Mouse (Mus musculus) embryonic facial prominence, embryonic 14.5 days (tissue): Measurements from ENCODE around the gene Hoxc9. TPM values are rescaled to one million over a fixed set of nuclear protein-coding genes. Genes with fewer than 3 reads are reported as not detected.

Experiments
- ATAC-seq: fragments of 200-750 bp; cut with Nextera tagmentation; 2 replicates; pipeline ENCODE4 v1.8.0; 2017; ENCODE audit warnings: low read depth, moderate number of reproducible peaks, moderate TSS enrichment
- DNase-seq: peaks from one replicate; pipeline ENCODE4 v3.0.0-alpha.2; 2015; ENCODE audit warnings: low spot score
- H3K27ac ChIP-seq: fragments of 300-500 bp; sonication (generic); replicated peaks from 2 replicates; pipeline ENCODE4 v1.5.1; 2014; ENCODE audit warnings: low read depth, mild to moderate bottlenecking, low read length, moderate library complexity
- H3K27me3 ChIP-seq: fragments of 300-500 bp; sonication (generic); replicated peaks from 2 replicates; pipeline ENCODE4 v1.6.1; 2014; ENCODE audit warnings: low read length; ENCODE audit not compliant: control insufficient read depth, insufficient read depth
- H3K36me3 ChIP-seq: fragments of 300-500 bp; sonication (generic); 2 replicates; pipeline ENCODE4 v1.6.1; 2014; ENCODE audit warnings: low read length, mixed read lengths; ENCODE audit not compliant: control insufficient read depth, insufficient read depth
- H3K4me1 ChIP-seq: fragments of 300-500 bp; sonication (generic); 2 replicates; pipeline ENCODE4 v1.6.1; 2014; ENCODE audit warnings: antibody characterized with exemption, low read length; ENCODE audit not compliant: control insufficient read depth, insufficient read depth
- H3K4me2 ChIP-seq: fragments of 300-500 bp; sonication (generic); 2 replicates; pipeline ENCODE4 v1.6.1; 2014; ENCODE audit warnings: low read depth, mild to moderate bottlenecking, low read length, moderate library complexity, mixed read lengths
- H3K4me3 ChIP-seq: fragments of 300-500 bp; sonication (generic); 2 replicates; pipeline ENCODE4 v1.5.1; 2014; ENCODE audit warnings: low read depth, mild to moderate bottlenecking, low read length
- H3K9ac ChIP-seq: fragments of 300-500 bp; sonication (generic); 2 replicates; pipeline ENCODE4 v1.6.1; 2014; ENCODE audit warnings: low read depth, mild to moderate bottlenecking, low read length, moderate library complexity, mixed read lengths
- H3K9me3 ChIP-seq: fragments of 300-500 bp; sonication (generic); 2 replicates; pipeline ENCODE4 v1.6.1; 2016; ENCODE audit warnings: low read length; ENCODE audit not compliant: control insufficient read depth
- whole genome bisulfite sequencing: fragments of 180-500 bp; shearing (Covaris S2); extraction: QIAGEN DNeasy Blood & Tissue Kit; methylation state at CpG from one replicate; pipeline ENCODE4 v1.1.7; 2014; 5-methylcytosine and 5-hydroxymethylcytosine counted together
- polyA plus RNA-seq: library from polyadenylated mRNA; unstranded; fragments of >200 nt; fragmentation: Nextera tagmentation; extraction: Ambion mirVana; gene quantifications from 2 replicates; pipeline ENCODE4 v1.2.1, GENCODE M21; 2014

Hoxc9 gene
- polyA plus RNA-seq, 1 experiment from 2014 or later: not detected

DNA sequence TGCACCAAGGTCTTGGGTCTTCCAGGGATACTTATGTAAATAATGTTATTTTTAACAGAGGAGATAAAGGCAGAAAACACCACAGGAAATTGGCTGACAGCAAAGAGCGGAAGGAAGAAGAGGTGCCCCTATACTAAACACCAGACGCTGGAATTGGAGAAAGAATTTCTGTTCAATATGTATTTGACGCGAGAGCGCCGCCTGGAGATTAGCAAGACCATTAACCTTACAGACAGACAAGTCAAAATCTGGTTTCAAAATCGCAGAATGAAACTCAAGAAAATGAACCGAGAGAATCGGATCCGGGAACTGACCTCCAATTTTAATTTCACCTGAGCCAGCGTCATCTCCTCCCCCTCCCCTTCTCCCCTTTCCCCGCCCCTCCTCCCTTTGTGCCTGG, 5.5 kb upstream of the Hoxc9 start:
- Histone ChIP-seq H3K36me3 (no peaks in the 10 kb centered on the region), H3K27me3 (peaks cover 99% of the 10 kb centered on the region), H3K9me3 (no peaks in the 10 kb centered on the region), H3K4me1 (no peaks in the 10 kb centered on the region), H3K4me3 (no peak overlapping the region), H3K4me2 (no peak overlapping the region), H3K27ac (no peak overlapping the region), H3K9ac (no peak overlapping the region)
- peak; percentile 41 for DNase-seq
- ATAC-seq: no peak
- WGBS: under 1% methylated on average over 12 of the region's 12 CpGs

DNA sequence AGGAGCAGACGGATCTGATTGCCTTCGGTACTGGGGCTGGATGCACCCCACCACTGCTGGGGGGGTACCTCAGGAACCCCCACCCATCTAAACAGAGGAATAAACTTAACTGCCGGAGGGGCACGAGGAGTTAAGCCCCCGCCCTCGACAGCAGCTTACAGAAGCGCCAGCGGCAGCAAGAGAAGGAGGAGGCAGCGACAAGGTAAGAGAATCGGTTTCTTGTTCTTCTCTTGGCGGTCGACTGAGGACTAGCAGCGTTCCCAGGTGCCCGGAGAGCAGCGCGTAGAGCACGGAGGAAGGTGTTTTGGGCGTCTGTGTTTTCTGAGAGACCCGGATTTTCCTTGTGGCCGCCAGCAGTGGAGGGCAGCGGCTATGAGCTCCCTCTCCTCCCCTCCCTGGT, 4.0 kb upstream of the Hoxc9 start:
- H3K27me3 ChIP-seq: peaks cover 99% of the 10 kb centered on the region
- DNase-seq (no peak), ATAC-seq (no peak)
- no peak overlapping the region for H3K4me3 ChIP-seq
- H3K9me3 ChIP-seq: no peaks in the 10 kb centered on the region
- no peak overlapping the region for H3K4me2 ChIP-seq
- H3K4me1 ChIP-seq: no peaks in the 10 kb centered on the region
- no peak overlapping the region for H3K9ac ChIP-seq
- no peaks in the 10 kb centered on the region for H3K36me3 ChIP-seq
- no peak overlapping the region for H3K27ac ChIP-seq
- 0% methylated on average over 14 of the region's 21 CpGs for WGBS

DNA sequence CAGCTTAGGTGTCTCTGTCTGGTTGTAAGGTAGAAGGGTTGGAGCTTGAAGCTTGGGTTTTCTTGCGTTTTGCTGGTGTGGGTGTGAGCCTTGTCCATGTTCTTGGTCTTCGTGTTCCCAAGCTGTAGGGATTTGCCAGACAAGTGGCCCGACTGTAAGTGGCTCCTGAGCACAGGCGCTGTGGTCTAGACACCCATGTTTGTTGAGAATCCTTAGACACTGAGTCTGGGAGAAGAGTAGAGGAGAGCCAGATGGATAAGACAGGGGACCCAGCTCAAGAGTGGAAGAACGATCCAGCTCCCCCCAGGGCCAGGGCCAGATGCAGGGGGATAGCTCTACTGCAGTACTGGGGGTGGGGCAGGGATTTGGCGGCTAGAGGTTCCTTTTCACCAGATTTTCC, 3.5 kb upstream of the Hoxc9 start:
- WGBS: 2% methylated on average over 6 of the region's 6 CpGs
- Histone ChIP-seq H3K4me3 (no peak overlapping the region), H3K4me2 (no peak overlapping the region), H3K9ac (no peak overlapping the region), H3K27ac (no peak overlapping the region), H3K27me3 (peaks cover 99% of the 10 kb centered on the region), H3K4me1 (no peaks in the 10 kb centered on the region), H3K9me3 (no peaks in the 10 kb centered on the region), H3K36me3 (no peaks in the 10 kb centered on the region)
- ATAC-seq (no peak), DNase-seq (no peak)

DNA sequence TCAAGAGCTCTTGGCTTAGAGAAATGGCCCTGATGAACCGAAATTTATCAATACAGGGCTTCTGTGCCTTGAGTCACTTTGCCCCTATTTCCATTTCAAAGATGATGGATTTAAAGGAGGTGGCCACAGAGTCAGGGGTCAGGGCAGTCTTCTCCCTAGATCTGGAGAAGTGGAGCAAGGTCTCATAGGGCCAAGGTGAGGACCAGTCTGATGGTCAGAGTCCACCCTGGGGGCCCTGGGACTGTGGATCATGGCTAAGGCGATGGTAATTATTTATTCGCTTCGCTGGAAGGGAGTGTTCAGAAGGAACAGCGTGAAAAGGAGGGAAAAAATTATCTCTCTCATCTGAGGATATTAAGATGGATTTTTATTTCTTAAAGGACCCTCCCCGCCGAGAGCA, 1.2 kb upstream of the Hoxc9 start:
- WGBS: 7% methylated on average over 7 of the region's 7 CpGs
- no peaks in the 10 kb centered on the region for H3K9me3 ChIP-seq
- no peak overlapping the region for H3K9ac ChIP-seq
- no peaks in the 10 kb centered on the region for H3K4me1 ChIP-seq
- no peak overlapping the region for H3K27ac ChIP-seq
- H3K4me2 ChIP-seq: no peak overlapping the region
- no peak overlapping the region for H3K4me3 ChIP-seq
- H3K36me3 ChIP-seq: no peaks in the 10 kb centered on the region
- peaks cover 100% of the 10 kb centered on the region for H3K27me3 ChIP-seq
- no peak for DNase-seq
- no peak for ATAC-seq

DNA sequence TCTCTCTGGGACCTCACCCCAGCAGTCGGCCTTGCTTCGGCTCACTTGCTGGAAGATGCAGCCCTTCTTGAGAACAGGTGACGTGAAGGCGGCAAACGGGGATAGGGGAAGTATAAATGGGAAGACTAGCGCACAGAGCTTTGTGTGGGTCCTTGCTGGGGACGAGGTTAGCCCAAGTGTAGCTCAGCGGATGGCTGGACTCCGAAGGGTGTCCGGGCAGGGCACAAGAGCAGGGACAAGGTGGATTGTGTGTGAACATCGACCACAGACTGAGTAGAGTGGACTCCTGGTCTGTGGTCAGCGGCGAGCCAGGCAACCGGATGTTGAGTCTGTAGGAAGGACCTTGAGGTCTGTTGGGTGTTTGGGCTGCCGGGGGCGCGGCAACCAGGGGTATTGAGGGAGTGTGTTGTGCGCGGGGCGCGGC, 539 bp upstream of the Hoxc9 start:
- H3K4me1 ChIP-seq: no peaks in the 10 kb centered on the region

DNA sequence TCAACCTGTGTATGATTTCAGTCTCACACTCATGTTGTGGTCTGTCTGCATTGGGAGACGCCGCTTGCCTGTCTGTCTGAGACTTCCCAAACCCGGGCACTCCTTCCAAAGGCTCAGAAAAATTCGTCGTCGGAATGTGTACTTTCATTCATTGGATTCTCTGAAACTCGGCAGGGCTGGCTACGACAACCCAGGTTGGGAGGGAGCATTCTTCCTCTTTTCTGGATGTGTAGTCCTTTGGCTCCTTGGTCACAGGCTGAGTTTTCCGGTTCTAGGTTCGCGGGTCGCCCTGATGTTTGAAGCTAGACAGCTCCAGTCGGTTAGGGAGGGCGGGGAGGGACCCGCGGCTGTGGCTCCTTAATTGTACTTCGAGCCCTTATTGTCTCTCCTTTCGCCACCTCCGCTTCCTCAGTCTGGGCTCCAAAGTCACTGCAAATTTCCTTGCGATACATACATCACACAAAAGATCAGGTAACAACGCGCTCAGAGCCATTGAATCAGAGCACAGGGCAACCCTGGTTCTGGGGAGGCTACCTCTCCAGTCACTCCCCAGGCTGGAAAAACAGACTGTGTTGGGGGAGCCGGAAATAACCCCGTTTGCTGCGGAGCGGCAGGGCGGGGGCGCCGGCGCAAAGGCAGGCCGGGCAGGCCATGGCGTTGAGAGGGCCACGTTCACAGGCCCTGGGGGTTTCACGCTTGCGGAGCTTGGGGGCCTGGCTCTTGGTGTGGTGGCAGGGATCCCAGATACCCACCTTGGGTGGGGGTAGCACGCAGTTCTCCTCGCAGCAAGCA, 588 bp downstream of the Hoxc9 start:
- ATAC-seq (no peak), DNase-seq (no peak)
- no peak overlapping the region for H3K4me3 ChIP-seq
- no peak overlapping the region for H3K27ac ChIP-seq
- H3K36me3 ChIP-seq: no peaks in the 10 kb centered on the region
- H3K9me3 ChIP-seq: no peaks in the 10 kb centered on the region
- no peak overlapping the region for H3K4me2 ChIP-seq
- H3K9ac ChIP-seq: no peak overlapping the region
- peaks cover 100% of the 10 kb centered on the region for H3K27me3 ChIP-seq
- no peaks in the 10 kb centered on the region for H3K4me1 ChIP-seq
- under 1% methylated on average over 36 of the region's 37 CpGs for WGBS

More for the DNA sequence above, 539 bp upstream of the Hoxc9 start:
- Histone ChIP-seq H3K9ac (no peak overlapping the region), H3K27me3 (peaks cover 100% of the 10 kb centered on the region), H3K36me3 (no peaks in the 10 kb centered on the region), H3K27ac (no peak overlapping the region), H3K4me3 (no peak overlapping the region), H3K4me2 (no peak overlapping the region), H3K9me3 (no peaks in the 10 kb centered on the region)
- ATAC-seq (no peak), DNase-seq (no peak)
- 0% methylated on average over 21 of the region's 21 CpGs for WGBS

DNA sequence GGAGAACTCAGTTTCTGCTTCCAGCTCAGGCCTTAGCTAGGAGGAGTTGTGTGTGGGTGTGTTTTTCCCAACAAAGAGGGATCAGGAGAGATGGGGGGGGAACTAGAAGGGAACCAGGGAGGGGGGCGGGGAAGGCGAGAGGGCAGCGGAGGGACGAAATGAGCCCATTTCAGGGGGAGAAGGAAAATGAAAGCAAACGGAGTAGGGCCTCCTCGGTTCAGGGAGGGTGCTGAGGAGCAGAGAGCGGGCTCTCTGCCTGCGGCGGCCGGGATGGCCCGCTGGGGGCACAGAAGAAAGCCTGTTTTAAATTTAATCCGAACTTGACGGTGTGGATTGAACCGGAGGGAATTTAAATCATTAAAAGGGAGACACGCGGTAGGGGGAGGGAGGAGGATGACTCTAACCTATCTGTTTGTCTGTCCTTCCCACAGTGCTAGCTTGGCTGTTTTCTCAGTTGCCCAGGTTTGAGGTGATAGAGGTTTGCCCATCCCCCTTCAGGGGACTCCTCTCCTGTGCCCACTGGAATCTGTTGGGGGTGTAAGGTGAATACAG, 1.3 kb downstream of the Hoxc9 start:
- Histone ChIP-seq H3K9ac (no peak overlapping the region), H3K9me3 (no peaks in the 10 kb centered on the region), H3K4me2 (no peak overlapping the region), H3K27me3 (peaks cover 100% of the 10 kb centered on the region), H3K36me3 (no peaks in the 10 kb centered on the region), H3K4me3 (no peak overlapping the region), H3K4me1 (no peaks in the 10 kb centered on the region), H3K27ac (no peak overlapping the region)
- ATAC-seq (no peak), DNase-seq (no peak)
- WGBS: 3% methylated on average over 16 of the region's 16 CpGs

DNA sequence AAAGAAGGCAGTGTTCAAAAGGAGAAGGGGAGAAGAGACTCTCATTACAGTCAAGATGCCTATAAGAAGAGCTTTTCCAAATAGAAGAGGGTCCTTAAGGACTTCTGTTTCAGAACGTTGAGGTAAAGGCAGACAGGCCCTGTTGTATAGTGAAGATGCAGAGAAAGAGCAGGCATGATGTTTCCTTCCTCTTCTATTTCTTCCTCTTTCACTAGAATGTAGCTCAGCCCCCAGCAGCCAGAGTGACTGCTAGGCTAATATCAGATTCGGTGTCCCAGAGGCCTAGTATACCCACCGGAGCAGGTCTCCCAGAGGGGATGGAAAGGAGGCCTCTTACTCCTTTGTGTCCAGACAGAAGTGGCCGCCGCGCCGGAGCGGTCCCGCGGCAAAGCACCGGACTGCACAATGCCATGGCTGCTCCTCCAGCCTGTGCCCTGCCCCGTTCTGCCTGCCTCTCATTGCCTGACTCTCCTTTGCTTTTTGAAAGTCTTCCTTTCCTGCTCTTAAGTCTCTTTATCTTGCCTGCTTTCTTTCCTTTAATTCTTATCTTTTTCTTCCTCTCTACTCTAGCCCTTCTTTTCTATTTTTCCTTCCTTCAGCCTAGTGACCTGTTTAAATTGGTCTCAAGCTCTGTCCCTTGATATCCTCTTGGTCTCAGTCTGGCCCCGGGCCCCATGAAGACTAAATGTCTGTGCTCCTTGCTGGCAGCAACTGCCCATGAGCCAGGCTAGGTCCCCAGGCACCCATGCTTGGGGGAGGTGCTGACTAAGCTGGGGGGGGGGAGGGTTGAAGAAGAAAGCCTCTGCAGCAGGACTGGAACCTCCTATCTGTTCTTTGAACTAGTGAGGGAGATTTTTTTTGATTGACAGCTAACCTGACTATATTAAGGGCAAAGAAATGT, 2.6 kb downstream of the Hoxc9 start:
- no peaks in the 10 kb centered on the region for H3K9me3 ChIP-seq
- no peak overlapping the region for H3K27ac ChIP-seq
- H3K4me1 ChIP-seq: no peaks in the 10 kb centered on the region
- no peaks in the 10 kb centered on the region for H3K36me3 ChIP-seq
- DNase-seq (no peak), ATAC-seq (no peak)
- peaks cover 100% of the 10 kb centered on the region for H3K27me3 ChIP-seq
- H3K9ac ChIP-seq: no peak overlapping the region
- 7% methylated on average over 13 of the region's 13 CpGs for WGBS
- H3K4me3 ChIP-seq: no peak overlapping the region
- H3K4me2 ChIP-seq: no peak overlapping the region
